Mouse (Mus musculus) kidney, adult 2 months (tissue): ENCODE measurements at regions not wholly inside any gene's neighbourhood (a gene's known extent, or its start where the extent isn't known, plus 50 kb on each side); places are given as distances from the start of the nearest gene placed in this dataset.

ENCODE experiments used
- CTCF ChIP-seq: fragments of 200-500 bp; conservative IDR thresholded peaks from 2 replicates; pipeline ENCODE4 v1.5.1; 2011; ENCODE audit warnings: low read depth, mild to moderate bottlenecking, control low read depth, low read length, moderate library complexity, mixed read lengths; ENCODE audit not compliant: insufficient read depth, insufficient read length
- POLR2A ChIP-seq: fragments of 200-500 bp; IDR thresholded peaks from one replicate; pipeline ENCODE4 v1.6.1; 2011; ENCODE audit warnings: low read depth, low read length, control low read depth

DNA sequence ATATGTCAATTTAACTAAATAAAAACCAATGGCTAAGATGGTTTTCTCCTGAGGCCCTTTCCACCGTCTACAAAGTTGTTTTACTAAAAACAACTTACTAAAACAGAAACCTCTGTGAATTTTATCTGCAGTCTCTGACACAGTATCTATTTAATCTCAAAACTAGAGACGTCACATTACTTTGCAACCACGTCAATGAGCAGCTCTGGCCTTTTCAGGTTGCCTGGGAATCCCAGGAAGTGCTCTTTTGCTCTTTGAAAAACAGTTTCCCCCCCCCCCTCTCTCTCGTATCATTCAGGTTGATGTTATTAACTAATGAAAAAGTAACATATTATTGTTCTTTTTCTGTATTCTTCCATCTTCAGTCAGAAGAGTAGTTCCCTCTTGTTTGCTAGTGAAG lies 216.1 kb upstream of the Gm11114 start:
- TF ChIP-seq CTCF, result no peak
- no peak for TF ChIP-seq POLR2A
